Mouse (Mus musculus): Measurements from ENCODE around the gene Vmn1r46. TPM values are rescaled to one million over a fixed set of nuclear protein-coding genes. Genes with fewer than 3 reads are reported as not detected.

Gene Vmn1r46
- not detected in 2 replicates for polyA plus RNA-seq (2012; rRNA removed; ENCODE audit: low replicate concordance)

DNA sequence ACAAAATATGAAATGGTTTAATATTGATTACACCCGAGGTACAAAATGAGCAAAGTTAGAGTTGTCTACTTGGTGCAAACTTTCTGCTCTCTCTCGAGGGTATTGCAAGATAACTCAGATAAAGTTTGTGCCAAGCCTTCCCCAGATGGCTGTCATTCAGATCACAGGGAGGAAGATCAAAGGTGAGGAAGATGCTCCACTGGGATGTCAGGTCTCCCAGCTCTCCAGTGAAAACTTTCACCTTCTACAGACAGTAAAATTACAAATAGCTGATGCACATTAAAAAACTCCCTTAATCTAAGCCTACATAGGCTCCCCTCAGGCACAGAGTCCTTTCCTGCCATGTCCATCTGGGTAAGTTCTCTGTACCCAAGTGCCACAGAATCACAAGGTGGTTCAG is at the start of gene Vmn1r46:
Vmn1r46 (plus strand) TSS at position 301 of the 400 bp plus-strand sequence.

DNA sequence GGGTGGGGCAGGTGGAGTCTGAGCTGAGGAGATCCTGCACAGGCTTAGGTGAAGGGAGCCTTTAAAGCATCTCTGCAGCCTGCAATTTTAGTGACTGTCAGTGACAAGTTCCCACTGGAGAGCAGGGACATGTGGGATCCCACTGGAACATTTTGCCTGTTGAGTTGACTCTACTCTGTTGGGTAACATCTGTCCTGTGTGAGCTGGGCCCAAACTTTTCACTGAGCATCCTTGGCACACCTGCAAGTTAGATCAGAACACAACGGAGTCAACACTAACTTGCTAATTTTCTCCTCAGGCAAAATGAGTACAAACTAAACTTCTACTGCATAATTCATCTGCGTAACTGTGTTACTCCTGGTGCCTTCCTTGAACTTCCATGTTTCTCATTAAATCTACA is 28.6 kb upstream of the Vmn1r46 start, which contains the start of gene Vmn1r45:
Vmn1r45 (minus strand) TSS at position 101 of the 400 bp plus-strand sequence.

DNA sequence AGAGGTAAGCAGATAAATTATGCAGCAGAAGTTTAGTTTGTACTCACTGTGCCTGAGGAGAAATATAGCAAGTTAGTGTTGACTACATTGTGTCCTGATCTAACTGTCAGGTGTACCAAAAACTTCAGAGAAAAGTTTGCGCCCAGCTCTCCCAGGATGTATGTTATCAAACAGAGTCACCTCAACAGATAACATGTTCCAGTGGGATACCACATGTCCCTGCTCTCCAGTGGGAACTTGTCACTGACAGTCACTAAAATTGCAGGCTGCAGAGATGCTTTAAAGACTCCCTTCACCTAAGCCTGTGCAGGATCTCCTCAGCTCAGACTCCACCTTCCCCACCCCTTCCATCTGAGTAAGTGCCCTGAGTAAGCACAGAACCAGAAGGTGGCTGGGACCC is 46.7 kb downstream of the Vmn1r46 start, which contains the start of gene Vmn1r47:
Vmn1r47 (plus strand) TSS at position 301 of the 400 bp plus-strand sequence.

Other genes with a start within 250 kb of the Vmn1r46 start
- not detected in 2 replicates for gene Vmn1r41, start 228.5 kb upstream of the Vmn1r46 start, polyA plus RNA-seq (2012; rRNA removed; ENCODE audit: low replicate concordance)
- gene Vmn1r42, start 92.9 kb upstream of the Vmn1r46 start, polyA plus RNA-seq (2012; rRNA removed; ENCODE audit: low replicate concordance) = not detected in 2 replicates
- gene Vmn1r43, start 92.9 kb upstream of the Vmn1r46 start, polyA plus RNA-seq (2012; rRNA removed; ENCODE audit: low replicate concordance) = not detected in 2 replicates
- gene Vmn1r44, start 85.7 kb upstream of the Vmn1r46 start, polyA plus RNA-seq (2012; rRNA removed; ENCODE audit: low replicate concordance) = not detected in 2 replicates
- not detected in 2 replicates for gene Vmn1r45, start 28.7 kb upstream of the Vmn1r46 start, polyA plus RNA-seq (2012; rRNA removed; ENCODE audit: low replicate concordance)
- not detected in 2 replicates for gene Vmn1r47, start 46.8 kb downstream of the Vmn1r46 start, polyA plus RNA-seq (2012; rRNA removed; ENCODE audit: low replicate concordance)
- not detected in 2 replicates for gene Vmn1r48, start 67.5 kb downstream of the Vmn1r46 start, polyA plus RNA-seq (2012; rRNA removed; ENCODE audit: low replicate concordance)
- not detected in 2 replicates for gene Vmn1r49, start 109.2 kb downstream of the Vmn1r46 start, polyA plus RNA-seq (2012; rRNA removed; ENCODE audit: low replicate concordance)
- not detected in 2 replicates for gene Vmn1r50, start 132.1 kb downstream of the Vmn1r46 start, polyA plus RNA-seq (2012; rRNA removed; ENCODE audit: low replicate concordance)
- not detected in 2 replicates for gene Vmn1r51, start 153.3 kb downstream of the Vmn1r46 start, polyA plus RNA-seq (2012; rRNA removed; ENCODE audit: low replicate concordance)
- gene Vmn1r52, start 205.5 kb downstream of the Vmn1r46 start, polyA plus RNA-seq (2012; rRNA removed; ENCODE audit: low replicate concordance) = not detected in 2 replicates
- gene V1ra8, start 233.5 kb downstream of the Vmn1r46 start, polyA plus RNA-seq (2012; rRNA removed; ENCODE audit: low replicate concordance) = not detected in 2 replicates